8 mouse cellular contexts compared by ENCODE assay signal in genomic region chr2:93075738-93076577, GRCm38 (mm10). TPM values are rescaled to one million over a fixed set of nuclear protein-coding genes. Genes with fewer than 3 reads are reported as not detected.
DNase-seq lines count a peak whose midpoint lies in the region; ATAC-seq and TF ChIP-seq lines count a peak whose summit lies in the region.

No protein-coding gene starts in this region.

- no peak overlapping the region for H3K27ac ChIP-seq in kidney, postnatal 0 days
- no peak overlapping the region for H3K27ac ChIP-seq in lung, embryonic 14.5 days (ENCODE audit: low read depth)

- no peak overlapping the region for H3K4me2 ChIP-seq in kidney, postnatal 0 days (ENCODE audit: low read length)
- H3K4me2 ChIP-seq in lung, embryonic 14.5 days, result no peak overlapping the region

- DNase-seq in A20 (ENCODE audit: low read depth, low spot score) (peak; percentile 68), R1 (ENCODE audit: low read depth, low spot score) (peak; percentile 81)
- DNase-seq in cerebellum, postnatal 25 days, result peak; percentile 70 to 84
- peak; percentile 63 for DNase-seq in gastrocnemius, postnatal 14 days
- DNase-seq in kidney, postnatal 0 days (ENCODE audit: low spot score), result peak; percentile 86
- peak; percentile 91 for DNase-seq in lung, embryonic 14.5 days
- DNase-seq in ovary, postnatal 36 days (ENCODE audit: low spot score), result peak; percentile 68
- DNase-seq in thymus, postnatal 14 days, result peak; percentile 82

- H3K9me3 ChIP-seq in kidney, postnatal 0 days (replicated peaks; ENCODE audit: low read length), result no peaks in the 10 kb centered on the region
- H3K9me3 ChIP-seq in lung, embryonic 14.5 days (ENCODE audit: low read depth, low read length), result no peaks in the 10 kb centered on the region

- ATAC-seq in kidney, postnatal 0 days (replicated peaks; ENCODE audit: low FRiP score, low read depth), result no peak
- peak; percentile 57; the same call in 1 of the 2 replicates for ATAC-seq in lung, embryonic 14.5 days (ENCODE audit: insufficient read depth)

- peak; percentile 95 for TF ChIP-seq CTCF in kidney, postnatal 0 days (IDR thresholded peaks at IDR 0.05; ENCODE audit: low read depth)
- TF ChIP-seq CTCF in lung, embryonic 14.5 days (IDR thresholded peaks at IDR 0.05; ENCODE audit: low read depth), result peak; percentile 98

- intact Hi-C loops in gastrocnemius, postnatal 14 days (cut with DNase I; ENCODE audit: low total_unique reads), result loop anchor here (5.0 to 10.0 kb wide), 2 partner anchors 174 to 339 kb away; no protein-coding TSS in a partner anchor

- H3K27me3 ChIP-seq in kidney, postnatal 0 days (ENCODE audit: insufficient read depth, low read length), result no peaks in the 10 kb centered on the region
- no peaks in the 10 kb centered on the region for H3K27me3 ChIP-seq in lung, embryonic 14.5 days (ENCODE audit: insufficient read depth, low read length)

- no peak overlapping the region for H3K9ac ChIP-seq in kidney, postnatal 0 days (ENCODE audit: low read depth, low read length)
- H3K9ac ChIP-seq in lung, embryonic 14.5 days, result no peak overlapping the region

- 47% methylated on average over 15 of the region's 15 CpGs for WGBS in kidney, postnatal 0 days
- WGBS in lung, embryonic 14.5 days, result 40% methylated on average over 15 of the region's 15 CpGs

- no peak overlapping the region for H3K4me3 ChIP-seq in kidney, postnatal 0 days (replicated peaks; ENCODE audit: low read depth, low read length)
- H3K4me3 ChIP-seq in lung, embryonic 14.5 days (ENCODE audit: low read depth, low read length), result no peak overlapping the region

- H3K4me1 ChIP-seq in kidney, postnatal 0 days (replicated peaks; ENCODE audit: insufficient read depth, low read length), result no peaks in the 10 kb centered on the region
- H3K4me1 ChIP-seq in lung, embryonic 14.5 days (ENCODE audit: insufficient read depth), result no peaks in the 10 kb centered on the region

- no peaks in the 10 kb centered on the region for H3K36me3 ChIP-seq in kidney, postnatal 0 days (ENCODE audit: insufficient read depth, low read length)
- no peaks in the 10 kb centered on the region for H3K36me3 ChIP-seq in lung, embryonic 14.5 days (ENCODE audit: insufficient read depth)

RNA-seq across cellular contexts. Expression of gene Prdm11, which starts 30.0 kb away (rescaled TPM):
- total RNA-seq in gastrocnemius, postnatal 14 days (2021), result 1 to 10 TPM; 1.6 to 1.9 TPM
- polyA plus RNA-seq in kidney, postnatal 0 days (2015; fragmentation: Nextera tagmentation; extraction: Ambion mirVana), result 3.7 and 4.9 TPM in 2 replicates
- 4.4 and 4.8 TPM in 2 replicates for polyA plus RNA-seq in lung, embryonic 14.5 days (2014; fragmentation: Nextera tagmentation; extraction: Ambion mirVana)
